Mouse (Mus musculus): ENCODE data around the gene Srpk2. TPM values are rescaled to one million over a fixed set of nuclear protein-coding genes. Genes with fewer than 3 reads are reported as not detected.
A peak's percentile ranks its signal among the peaks of the same experiment; 100 is the strongest.

The Srpk2 gene
- polyA plus RNA-seq, 1 experiment from 2014 or later, result 27.1 TPM

GRCm38 (mm10) chr5:23508630-23509029 is 175.8 kb downstream of the Srpk2 start:
- ATAC-seq (ENCODE audit: low FRiP score, low TSS enrichment) (no peak), DNase-seq (ENCODE audit: low spot score) (no peak)
- no peak overlapping the region for H3K27ac ChIP-seq (replicated peaks)
- no peaks in the 10 kb centered on the region for H3K4me1 ChIP-seq (replicated peaks; ENCODE audit: control insufficient read depth, insufficient read depth)
- 91% methylated on average over 6 of the region's 6 CpGs for whole genome bisulfite sequencing
- no peaks in the 10 kb centered on the region for H3K27me3 ChIP-seq (ENCODE audit: control insufficient read depth, insufficient read depth, low read length)
- TF ChIP-seq EP300 (optimal IDR thresholded peaks at IDR 0.05) (no peak), CTCF (IDR thresholded peaks at IDR 0.05; ENCODE audit: low read depth) (no peak)
- H3K4me3 ChIP-seq (ENCODE audit: low read depth, low read length), result no peak overlapping the region
- no peaks in the 10 kb centered on the region for H3K36me3 ChIP-seq (ENCODE audit: control insufficient read depth, insufficient read depth, low read length)
- H3K9ac ChIP-seq (ENCODE audit: low read length), result no peak overlapping the region
- no peak overlapping the region for H3K4me2 ChIP-seq (replicated peaks; ENCODE audit: low read depth)
- no peaks in the 10 kb centered on the region for H3K9me3 ChIP-seq (ENCODE audit: control insufficient read depth, low read length)

- Histone ChIP-seq H3K9ac (ENCODE audit: low read length) (no peak overlapping the region), H3K4me2 (replicated peaks; ENCODE audit: low read depth) (no peak overlapping the region), H3K27me3 (ENCODE audit: control insufficient read depth, insufficient read depth, low read length) (no peaks in the 10 kb centered on the region), H3K36me3 (ENCODE audit: control insufficient read depth, insufficient read depth, low read length) (0 out of 2 replicates have a peak, but pooled peaks cover under 1% of the 10 kb centered on the region), H3K9me3 (ENCODE audit: control insufficient read depth, low read length) (no peaks in the 10 kb centered on the region), H3K4me3 (ENCODE audit: low read depth, low read length) (no peak overlapping the region), H3K27ac (replicated peaks) (no peak overlapping the region), H3K4me1 (replicated peaks; ENCODE audit: control insufficient read depth, insufficient read depth) (no peaks in the 10 kb centered on the region)
- ATAC-seq (ENCODE audit: low FRiP score, low TSS enrichment), result no peak
- TF ChIP-seq EP300 (optimal IDR thresholded peaks at IDR 0.05) (no peak), CTCF (IDR thresholded peaks at IDR 0.05; ENCODE audit: low read depth) (no peak)
- no peak for DNase-seq (ENCODE audit: low spot score)
- WGBS, result 79% methylated on average over 4 of the region's 4 CpGs
Measured at GRCm38 (mm10) chr5:23507210-23507609, 177.2 kb downstream of the Srpk2 start.

GRCm38 (mm10) chr5:23505578-23505977 is 178.8 kb downstream of the Srpk2 start:
- Histone ChIP-seq H3K27ac (replicated peaks) (no peak overlapping the region), H3K4me2 (replicated peaks; ENCODE audit: low read depth) (no peak overlapping the region), H3K9me3 (ENCODE audit: control insufficient read depth, low read length) (no peaks in the 10 kb centered on the region), H3K9ac (ENCODE audit: low read length) (no peak overlapping the region), H3K27me3 (ENCODE audit: control insufficient read depth, insufficient read depth, low read length) (no peaks in the 10 kb centered on the region), H3K4me1 (replicated peaks; ENCODE audit: control insufficient read depth, insufficient read depth) (no peaks in the 10 kb centered on the region), H3K4me3 (ENCODE audit: low read depth, low read length) (no peak overlapping the region), H3K36me3 (ENCODE audit: control insufficient read depth, insufficient read depth, low read length) (peaks cover 14% of the 10 kb centered on the region; the same call in 1 of the 2 replicates)
- ATAC-seq (ENCODE audit: low FRiP score, low TSS enrichment), result peak; percentile 59
- TF ChIP-seq EP300 (optimal IDR thresholded peaks at IDR 0.05) (no peak), CTCF (IDR thresholded peaks at IDR 0.05; ENCODE audit: low read depth) (no peak)
- 46% methylated on average over 3 of the region's 3 CpGs for WGBS
- no peak for DNase-seq (ENCODE audit: low spot score)

GRCm38 (mm10) chr5:23502317-23502937 is 182.0 kb downstream of the Srpk2 start:
- H3K27me3 ChIP-seq (ENCODE audit: control insufficient read depth, insufficient read depth, low read length), result no peaks in the 10 kb centered on the region
- H3K4me1 ChIP-seq (replicated peaks; ENCODE audit: control insufficient read depth, insufficient read depth), result no peaks in the 10 kb centered on the region
- 74% methylated on average over 11 of the region's 13 CpGs for WGBS
- no peak overlapping the region for H3K4me2 ChIP-seq (replicated peaks; ENCODE audit: low read depth)
- DNase-seq (ENCODE audit: low spot score) (no peak), ATAC-seq (ENCODE audit: low FRiP score, low TSS enrichment) (peak; percentile 27; the same call in 1 of the 2 replicates)
- TF ChIP-seq CTCF (IDR thresholded peaks at IDR 0.05; ENCODE audit: low read depth) (no peak), EP300 (optimal IDR thresholded peaks at IDR 0.05) (no peak)
- H3K9ac ChIP-seq (ENCODE audit: low read length), result no peak overlapping the region
- no peak overlapping the region for H3K27ac ChIP-seq (replicated peaks)
- no peak overlapping the region for H3K4me3 ChIP-seq (ENCODE audit: low read depth, low read length)
- peaks cover 35% of the 10 kb centered on the region for H3K36me3 ChIP-seq (ENCODE audit: control insufficient read depth, insufficient read depth, low read length)
- no peaks in the 10 kb centered on the region for H3K9me3 ChIP-seq (ENCODE audit: control insufficient read depth, low read length)

GRCm38 (mm10) chr5:23501582-23502316 is 182.7 kb downstream of the Srpk2 start:
- no peak for ATAC-seq (ENCODE audit: low FRiP score, low TSS enrichment)
- no peak for DNase-seq (ENCODE audit: low spot score)
- H3K4me1 ChIP-seq (replicated peaks; ENCODE audit: control insufficient read depth, insufficient read depth), result no peaks in the 10 kb centered on the region
- no peaks in the 10 kb centered on the region for H3K9me3 ChIP-seq (ENCODE audit: control insufficient read depth, low read length)
- H3K9ac ChIP-seq (ENCODE audit: low read length), result no peak overlapping the region
- H3K27ac ChIP-seq (replicated peaks), result no peak overlapping the region
- H3K4me3 ChIP-seq (ENCODE audit: low read depth, low read length), result no peak overlapping the region
- TF ChIP-seq EP300 (optimal IDR thresholded peaks at IDR 0.05) (no peak), CTCF (IDR thresholded peaks at IDR 0.05; ENCODE audit: low read depth) (no peak)
- H3K27me3 ChIP-seq (ENCODE audit: control insufficient read depth, insufficient read depth, low read length), result no peaks in the 10 kb centered on the region
- 71% methylated on average over 13 of the region's 13 CpGs for WGBS
- H3K4me2 ChIP-seq (replicated peaks; ENCODE audit: low read depth), result no peak overlapping the region
- peaks cover 37% of the 10 kb centered on the region for H3K36me3 ChIP-seq (ENCODE audit: control insufficient read depth, insufficient read depth, low read length)

GRCm38 (mm10) chr5:23500715-23501114 is 183.7 kb downstream of the Srpk2 start:
- DNase-seq (ENCODE audit: low spot score), result no peak
- TF ChIP-seq CTCF (IDR thresholded peaks at IDR 0.05; ENCODE audit: low read depth), result no peak
- TF ChIP-seq EP300 (optimal IDR thresholded peaks at IDR 0.05), result no peak
- no peaks in the 10 kb centered on the region for H3K9me3 ChIP-seq (ENCODE audit: control insufficient read depth, low read length)
- no peaks in the 10 kb centered on the region for H3K4me1 ChIP-seq (replicated peaks; ENCODE audit: control insufficient read depth, insufficient read depth)
- no peak overlapping the region for H3K9ac ChIP-seq (ENCODE audit: low read length)
- peaks cover 41% of the 10 kb centered on the region for H3K36me3 ChIP-seq (ENCODE audit: control insufficient read depth, insufficient read depth, low read length)
- H3K27ac ChIP-seq (replicated peaks), result no peak overlapping the region
- no peak overlapping the region for H3K4me3 ChIP-seq (ENCODE audit: low read depth, low read length)
- H3K27me3 ChIP-seq (ENCODE audit: control insufficient read depth, insufficient read depth, low read length), result no peaks in the 10 kb centered on the region
- no peak for ATAC-seq (ENCODE audit: low FRiP score, low TSS enrichment)
- no peak overlapping the region for H3K4me2 ChIP-seq (replicated peaks; ENCODE audit: low read depth)
- WGBS, result 88% methylated on average over 6 of the region's 6 CpGs
